10 mouse cellular contexts compared by ENCODE assay signal in the genomic region with DNA sequence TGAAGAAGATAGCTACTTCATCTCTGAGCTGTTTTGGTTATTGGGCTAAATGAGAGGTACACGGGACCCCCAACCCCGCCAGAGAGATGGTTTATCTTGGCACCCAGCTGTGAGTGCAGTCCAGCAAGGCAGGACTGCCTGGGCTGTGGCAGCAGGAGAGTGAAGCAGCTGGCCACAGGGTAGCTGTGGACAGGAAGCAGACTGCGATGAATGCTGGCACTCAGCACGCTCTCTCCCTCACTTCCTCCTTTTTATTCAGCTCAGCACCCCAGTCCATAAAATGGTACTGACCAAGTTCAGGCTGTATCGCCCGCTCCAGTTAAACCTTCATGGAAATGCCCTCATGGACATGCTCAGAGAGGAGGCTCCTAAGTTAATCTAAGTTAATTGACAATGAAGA.
DNase-seq lines count a peak whose midpoint lies in the region; ATAC-seq lines count a peak whose summit lies in the region.
"Had no signal": no experiment of that assay in that cellular context is flagged by ENCODE, and none has a peak within 500 bp of the region (broad histone marks: within the 10 kb centered on the region; RNA-seq: fewer than 3 reads in every experiment).

No protein-coding gene starts in this region.

- H3K4me3 ChIP-seq in hindbrain, embryonic 13.5 days = no peak overlapping the region
- no peak overlapping the region for H3K4me3 ChIP-seq in hindbrain, embryonic 12.5 days
- H3K4me3 ChIP-seq: embryonic facial prominence, embryonic 15.5 days; limb, embryonic 12.5 days had no signal

- no peak overlapping the region for H3K4me2 ChIP-seq in hindbrain, embryonic 13.5 days
- no peak overlapping the region for H3K4me2 ChIP-seq in hindbrain, embryonic 12.5 days (replicated peaks)
- H3K4me2 ChIP-seq: embryonic facial prominence, embryonic 15.5 days; limb, embryonic 12.5 days had no signal

- H3K9me3 ChIP-seq in hindbrain, embryonic 13.5 days = 0 out of 2 replicates have a peak, but pooled peaks cover 5% of the 10 kb centered on the region
- H3K9me3 ChIP-seq in hindbrain, embryonic 12.5 days (replicated peaks) = peaks cover 7% of the 10 kb centered on the region; the same call in 1 of the 2 replicates
- H3K9me3 ChIP-seq: embryonic facial prominence, embryonic 15.5 days had no signal

- H3K4me1 ChIP-seq in hindbrain, embryonic 13.5 days (replicated peaks) = peaks cover 55% of the 10 kb centered on the region
- peaks cover 40% of the 10 kb centered on the region for H3K4me1 ChIP-seq in hindbrain, embryonic 12.5 days

- H3K36me3 ChIP-seq in hindbrain, embryonic 13.5 days = no peaks in the 10 kb centered on the region
- H3K36me3 ChIP-seq in hindbrain, embryonic 12.5 days = no peaks in the 10 kb centered on the region
- H3K36me3 ChIP-seq: embryonic facial prominence, embryonic 15.5 days; limb, embryonic 12.5 days had no signal

- H3K27me3 ChIP-seq in hindbrain, embryonic 13.5 days = no peaks in the 10 kb centered on the region
- H3K27me3 ChIP-seq in hindbrain, embryonic 12.5 days = no peaks in the 10 kb centered on the region
- H3K27me3 ChIP-seq: embryonic facial prominence, embryonic 15.5 days; limb, embryonic 12.5 days had no signal

- 29% methylated on average over 6 of the region's 6 CpGs for WGBS in hindbrain, embryonic 13.5 days
- WGBS in hindbrain, embryonic 12.5 days = 46% methylated on average over 6 of the region's 6 CpGs

- peak; percentile 49 for DNase-seq in MEL-GATA-1-ER (ENCODE audit: extremely low read depth, low read depth)
- peak; percentile 29 for DNase-seq in lung, postnatal 25 days (ENCODE audit: low spot score)
- DNase-seq in urinary bladder, postnatal 25 days (ENCODE audit: low spot score) = no peak
- DNase-seq in adrenal gland, postnatal 10 days = no peak
- DNase-seq in thymus, adult 18-20 months = no peak

- H3K27ac ChIP-seq in hindbrain, embryonic 13.5 days = peak overlapping the region; percentile 48; the same call in 1 of the 2 replicates
- no peak overlapping the region for H3K27ac ChIP-seq in hindbrain, embryonic 12.5 days
- H3K27ac ChIP-seq: embryonic facial prominence, embryonic 15.5 days; limb, embryonic 12.5 days had no signal

- H3K9ac ChIP-seq in hindbrain, embryonic 13.5 days = no peak overlapping the region
- no peak overlapping the region for H3K9ac ChIP-seq in hindbrain, embryonic 12.5 days
- H3K9ac ChIP-seq: embryonic facial prominence, embryonic 15.5 days; limb, embryonic 12.5 days had no signal

- ATAC-seq in hindbrain, embryonic 13.5 days (ENCODE audit: low FRiP score) = peak; percentile 44; the same call in 1 of the 2 replicates
- ATAC-seq in hindbrain, embryonic 12.5 days (ENCODE audit: low FRiP score) = no peak
- peak; percentile 91 to 96 for ATAC-seq in hematopoietic stem cell, adult 5-6 weeks (replicated peaks in 1 of 2; ENCODE audit: insufficient read depth in 1 of 2, low FRiP score in 2 of 2, low TSS enrichment in 1 of 2, low read depth in 1 of 2, poor library complexity in 2 of 2, severe bottlenecking in 2 of 2)

Comparison
In these comparisons a context has a peak if more than half of its experiments do, and no peak if none do; other contexts are left out.
1. DNase-seq: peak in MEL-GATA-1-ER (single experiment) and lung, postnatal 25 days (single experiment); none in urinary bladder, postnatal 25 days (single experiment), adrenal gland, postnatal 10 days (single experiment) and thymus, adult 18-20 months (0 of 2).